Mouse (Mus musculus) midbrain, embryonic 12.5 days (tissue): ENCODE data around the gene Apool. TPM values are rescaled to one million over a fixed set of nuclear protein-coding genes. Genes with fewer than 3 reads are reported as not detected.

Experiments used
- ATAC-seq: fragments of 200-750 bp; cut with Nextera tagmentation; 2 replicates; pipeline ENCODE4 v1.8.0; 2017; ENCODE audit warnings: low read depth, moderate TSS enrichment, moderate library complexity; ENCODE audit not compliant: low FRiP score
- H3K27ac ChIP-seq: fragments of 300-500 bp; sonication (generic); replicated peaks from 2 replicates; pipeline ENCODE4 v1.5.1; 2016; ENCODE audit warnings: mild to moderate bottlenecking
- H3K27me3 ChIP-seq: fragments of 300-500 bp; sonication (generic); 2 replicates; pipeline ENCODE4 v1.6.1; 2016; ENCODE audit warnings: mild to moderate bottlenecking
- H3K36me3 ChIP-seq: fragments of 300-500 bp; sonication (generic); 2 replicates; pipeline ENCODE4 v1.6.1; 2016
- H3K4me1 ChIP-seq: fragments of 300-500 bp; sonication (generic); 2 replicates; pipeline ENCODE4 v1.6.1; 2016
- H3K4me2 ChIP-seq: fragments of 300-500 bp; sonication (generic); replicated peaks from 2 replicates; pipeline ENCODE4 v1.6.1; 2016; ENCODE audit warnings: mild to moderate bottlenecking, moderate library complexity
- H3K4me3 ChIP-seq: fragments of 300-500 bp; sonication (generic); 2 replicates; pipeline ENCODE4 v1.5.1; 2016; ENCODE audit warnings: mild to moderate bottlenecking
- H3K9ac ChIP-seq: fragments of 300-500 bp; sonication (generic); replicated peaks from 2 replicates; pipeline ENCODE4 v1.6.1; 2016; ENCODE audit warnings: mild to moderate bottlenecking, moderate library complexity
- H3K9me3 ChIP-seq: fragments of 300-500 bp; sonication (generic); 2 replicates; pipeline ENCODE4 v1.6.1; 2016; ENCODE audit warnings: mild to moderate bottlenecking
- WGBS: fragments of 180-500 bp; shearing (Covaris S2); methylation state at CpG from one replicate; pipeline ENCODE4 v1.1.7; 2016; 5-methylcytosine and 5-hydroxymethylcytosine counted together
- polyA plus RNA-seq: library from polyadenylated mRNA; unstranded; fragments of >200 nt; fragmentation: Nextera tagmentation; extraction: Ambion mirVana; gene quantifications from 2 replicates; pipeline ENCODE4 v1.2.1, GENCODE M21; 2016

Gene Apool
- polyA plus RNA-seq, 1 experiment from 2014 or later, result 53.3 TPM

DNA sequence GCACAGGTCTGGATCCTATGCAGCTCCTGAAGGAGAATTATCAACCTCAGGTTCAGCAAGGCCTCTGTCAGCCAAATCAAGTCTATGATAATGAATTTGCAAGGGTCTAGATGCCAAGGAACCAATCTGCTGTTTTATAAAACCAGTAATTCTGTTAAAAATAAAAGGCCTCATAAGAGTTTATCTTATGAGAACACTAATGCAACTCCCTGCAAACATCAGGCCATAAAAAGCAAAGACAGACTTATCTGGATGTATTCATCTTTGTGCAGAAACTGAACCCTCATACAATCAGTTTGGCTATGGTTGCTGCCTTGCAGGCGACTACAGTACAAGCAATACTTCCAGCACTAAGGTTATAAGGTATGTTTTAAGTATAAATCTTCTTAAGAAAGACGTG is 101.2 kb downstream of the Apool start:
- no peaks in the 10 kb centered on the region for H3K36me3 ChIP-seq
- H3K4me3 ChIP-seq, result no peak overlapping the region
- H3K4me1 ChIP-seq, result no peaks in the 10 kb centered on the region
- no peak overlapping the region for H3K9ac ChIP-seq
- no peak overlapping the region for H3K4me2 ChIP-seq
- no peaks in the 10 kb centered on the region for H3K9me3 ChIP-seq
- WGBS, result 72% methylated on average over 2 of the region's 2 CpGs
- no peak overlapping the region for H3K27ac ChIP-seq
- H3K27me3 ChIP-seq, result no peaks in the 10 kb centered on the region
- no peak for ATAC-seq

Other genes with a start within 250 kb of the Apool start
- not detected in 2 replicates for gene 4933403O08Rik, start 72.3 kb upstream of the Apool start, polyA plus RNA-seq
- not detected in 2 replicates for gene Satl1, start 95.4 kb downstream of the Apool start, polyA plus RNA-seq
- not detected in 2 replicates for gene 2010106E10Rik, start 183.9 kb downstream of the Apool start, polyA plus RNA-seq